Mouse (Mus musculus) heart, postnatal 4 days (tissue): ENCODE measurements around the gene 4930535I16Rik. TPM values are rescaled to one million over a fixed set of nuclear protein-coding genes. Genes with fewer than 3 reads are reported as not detected.
"Not testable (repeated sequence)": the region's sequence is repeated elsewhere in the genome, so short reads cannot be mapped to it uniquely, and the experiment has no call there.

Experiments used
- DNase-seq: peaks from one replicate; pipeline ENCODE4 v3.0.0; 2021
- total RNA-seq, 2 experiments: library from RNA; stranded (reverse); gene quantifications; 2 replicates each; pipeline ENCODE4 v1.2.3; 2021

Gene 4930535I16Rik
- total RNA-seq = not detected

- DNase-seq = peak; percentile 52
Observed at GRCm38 (mm10) chr4:123917548-123918140, at the start of gene 4930535I16Rik. TSS of gene 4930535I16Rik (minus strand) at chr4:123918022.

- no peak for DNase-seq
Observed at GRCm38 (mm10) chr4:123962721-123963120, 44.9 kb upstream of the 4930535I16Rik start.

- DNase-seq = no peak
Observed at GRCm38 (mm10) chr4:123960955-123961354, 43.1 kb upstream of the 4930535I16Rik start.

- no peak for DNase-seq
Observed at GRCm38 (mm10) chr4:123957891-123958290, 40.1 kb upstream of the 4930535I16Rik start.

GRCm38 (mm10) chr4:123957492-123957808 lies 39.6 kb upstream of the 4930535I16Rik start:
- DNase-seq = no peak

GRCm38 (mm10) chr4:123956703-123957491 lies 39.1 kb upstream of the 4930535I16Rik start:
- peak; percentile 87 for DNase-seq

- DNase-seq = no peak
Observed at GRCm38 (mm10) chr4:123952059-123952458, 34.2 kb upstream of the 4930535I16Rik start.

GRCm38 (mm10) chr4:123949649-123950048 lies 31.8 kb upstream of the 4930535I16Rik start:
- no peak for DNase-seq

- no peak for DNase-seq
Observed at GRCm38 (mm10) chr4:123948901-123949300, 31.1 kb upstream of the 4930535I16Rik start.

GRCm38 (mm10) chr4:123947149-123947548 lies 29.3 kb upstream of the 4930535I16Rik start:
- DNase-seq = peak; percentile 14

- DNase-seq = no peak
Observed at GRCm38 (mm10) chr4:123946701-123947100, 28.9 kb upstream of the 4930535I16Rik start.

- not testable (repeated sequence) for DNase-seq
Observed at GRCm38 (mm10) chr4:123940878-123941277, 23.1 kb upstream of the 4930535I16Rik start.

GRCm38 (mm10) chr4:123939838-123940237 lies 22.0 kb upstream of the 4930535I16Rik start:
- DNase-seq = peak; percentile 83

- DNase-seq = no peak
Observed at GRCm38 (mm10) chr4:123936059-123936458, 18.2 kb upstream of the 4930535I16Rik start.

- DNase-seq = no peak
Observed at GRCm38 (mm10) chr4:123934306-123934705, 16.5 kb upstream of the 4930535I16Rik start.

- no peak for DNase-seq
Observed at GRCm38 (mm10) chr4:123929994-123930393, 12.2 kb upstream of the 4930535I16Rik start.

GRCm38 (mm10) chr4:123927961-123928360 lies 10.1 kb upstream of the 4930535I16Rik start:
- no peak for DNase-seq

GRCm38 (mm10) chr4:123921055-123921565 lies 3.3 kb upstream of the 4930535I16Rik start:
- no peak for DNase-seq

GRCm38 (mm10) chr4:123918851-123919250 lies 1.0 kb upstream of the 4930535I16Rik start:
- no peak for DNase-seq

- peak; percentile 100 for DNase-seq
Observed at GRCm38 (mm10) chr4:123916748-123917547, 874 bp downstream of the 4930535I16Rik start, which contains the start of gene Rragc. TSS of gene Rragc (plus strand) at chr4:123917446.

GRCm38 (mm10) chr4:123912431-123912830 lies 5.4 kb downstream of the 4930535I16Rik start:
- no peak for DNase-seq

GRCm38 (mm10) chr4:123911503-123911902 lies 6.3 kb downstream of the 4930535I16Rik start:
- DNase-seq = no peak
